Mouse (Mus musculus) bone marrow, adult 2 months (tissue): ENCODE results near the gene Eid2b. TPM values are rescaled to one million over a fixed set of nuclear protein-coding genes. Genes with fewer than 3 reads are reported as not detected.

Experiments
- H3K27ac ChIP-seq: fragments of 200-500 bp; 2 replicates; pipeline ENCODE4 v1.5.1; 2012; ENCODE audit warnings: low read depth, mild to moderate bottlenecking, control low read depth, inconsistent platforms, low read length; ENCODE audit not compliant: control insufficient read depth, poor library complexity, insufficient read depth
- H3K4me1 ChIP-seq: fragments of 200-500 bp; 2 replicates; pipeline ENCODE4 v1.6.1; 2011; ENCODE audit warnings: low read length; ENCODE audit not compliant: control insufficient read depth, insufficient read depth
- H3K4me3 ChIP-seq: fragments of 200-500 bp; replicated peaks from 2 replicates; pipeline ENCODE3; 2011; ENCODE audit warnings: mild to moderate bottlenecking, low read depth, low read length, control low read depth; ENCODE audit not compliant: control insufficient read depth
- CTCF ChIP-seq: fragments of 200-500 bp; IDR thresholded peaks from 2 replicates; pipeline ENCODE4 v1.5.1; 2011; ENCODE audit warnings: low read length, control low read depth; ENCODE audit not compliant: control insufficient read depth, insufficient read depth
- POLR2A ChIP-seq: fragments of 200-500 bp; IDR thresholded peaks from 2 replicates; pipeline ENCODE4 v1.6.1; 2011; ENCODE audit warnings: low read depth, mild to moderate bottlenecking, control low read depth, low read length, borderline replicate concordance; ENCODE audit not compliant: control insufficient read depth
- WGBS: fragments of 180-500 bp; shearing (Covaris S2); methylation state at CpG from one replicate; pipeline ENCODE4 v1.1.7; 2018; 5-methylcytosine and 5-hydroxymethylcytosine counted together
- polyA plus RNA-seq: library from polyadenylated mRNA; stranded (reverse); fragments of >200 nt; gene quantifications from 2 replicates; pipeline ENCODE4 v1.2.4, GENCODE M21; 2011; ENCODE audit warnings: low replicate concordance; ENCODE audit not compliant: missing spikeins, insufficient read depth, insufficient read length

Eid2b gene
- polyA plus RNA-seq, 1 experiment, result 2.3 TPM

- WGBS, result 8% methylated on average over 57 of the region's 57 CpGs
- Histone ChIP-seq H3K4me3 (peak within 1 kb of the TSS; percentile 45), H3K27ac (no peak within 1 kb of the TSS; the same call in 1 of the 2 replicates), H3K4me1 (no peaks in the 10 kb centered on the region; the same call in 1 of the 2 replicates)
- TF ChIP-seq CTCF (no peak), POLR2A (peak; percentile 23; the same call in 1 of the 2 replicates)
Measured at GRCm38 (mm10) chr7:28267129-28268041, 10.2 kb upstream of the Eid2b start, which contains the start of gene Eid2. Eid2 (plus strand) TSS chr7:28267881.

DNA sequence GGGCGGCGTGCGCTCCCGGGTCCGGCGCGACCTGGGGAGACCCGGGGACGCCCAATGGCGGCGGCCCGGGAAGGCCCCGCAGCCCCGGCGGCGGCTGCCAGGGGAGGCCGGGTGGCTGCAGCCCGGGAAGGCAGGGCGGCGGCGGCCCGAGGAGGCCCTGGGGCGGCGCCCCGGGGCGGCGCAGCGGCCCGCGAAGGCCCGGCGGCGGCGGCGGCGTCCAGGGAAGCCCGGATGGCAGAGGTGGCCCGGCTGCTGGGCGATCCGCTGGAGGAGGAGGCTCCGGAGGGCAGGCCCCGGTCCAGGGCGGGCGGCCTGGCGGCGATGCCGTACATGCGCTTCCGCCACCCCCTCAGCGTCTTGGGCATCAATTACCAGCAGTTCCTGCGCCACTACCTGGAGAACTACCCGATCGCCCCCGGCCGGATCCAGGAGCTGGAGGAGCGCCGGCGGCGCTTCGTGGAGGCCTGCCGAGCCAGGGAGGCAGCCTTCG, 9.5 kb upstream of the Eid2b start:
- Histone ChIP-seq H3K27ac (no peak overlapping the region; the same call in 1 of the 2 replicates), H3K4me1 (no peaks in the 10 kb centered on the region; the same call in 1 of the 2 replicates), H3K4me3 (no peak overlapping the region)
- TF ChIP-seq CTCF, result no peak
- no peak for TF ChIP-seq POLR2A
- WGBS, result 2% methylated on average over 62 of the region's 62 CpGs

DNA sequence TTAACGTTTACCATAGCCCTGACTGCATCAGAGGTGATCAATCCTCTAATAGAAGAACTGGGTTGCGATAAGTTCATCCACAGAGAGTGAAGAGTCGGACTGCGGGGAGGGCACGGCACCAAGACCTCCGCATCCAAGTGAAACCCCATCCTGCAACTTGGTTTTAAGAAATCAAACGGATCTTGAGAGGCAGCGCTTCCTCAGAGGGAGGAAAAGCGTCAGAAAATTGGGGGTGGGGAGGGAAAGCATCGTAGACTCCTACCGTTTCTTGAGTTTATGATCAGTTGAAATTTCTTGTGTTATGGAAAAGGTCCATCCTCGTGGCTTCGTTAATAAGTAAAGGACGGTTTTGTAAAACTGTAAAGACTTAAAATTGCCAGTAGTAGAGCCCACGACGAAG, 9.0 kb upstream of the Eid2b start:
- TF ChIP-seq POLR2A, result no peak
- no peak for TF ChIP-seq CTCF
- H3K4me3 ChIP-seq, result no peak overlapping the region
- no peaks in the 10 kb centered on the region; the same call in 1 of the 2 replicates for H3K4me1 ChIP-seq
- 41% methylated on average over 16 of the region's 16 CpGs for WGBS
- H3K27ac ChIP-seq, result no peak overlapping the region; the same call in 1 of the 2 replicates

- Histone ChIP-seq H3K4me1 (no peaks in the 10 kb centered on the region; the same call in 1 of the 2 replicates), H3K27ac (no peak overlapping the region), H3K4me3 (no peak overlapping the region)
- 87% methylated on average over 12 of the region's 12 CpGs for WGBS
- TF ChIP-seq CTCF (0 out of 2 replicates have a peak, but pooled peaks have one; percentile 21), POLR2A (no peak)
Measured at GRCm38 (mm10) chr7:28269355-28269754, 8.2 kb upstream of the Eid2b start.

GRCm38 (mm10) chr7:28271761-28272160, 5.8 kb upstream of the Eid2b start:
- no peak for TF ChIP-seq POLR2A
- Histone ChIP-seq H3K27ac (no peak overlapping the region), H3K4me3 (no peak overlapping the region), H3K4me1 (no peaks in the 10 kb centered on the region; the same call in 1 of the 2 replicates)
- WGBS, result 69% methylated on average over 3 of the region's 3 CpGs

GRCm38 (mm10) chr7:28277237-28277614, 313 bp upstream of the Eid2b start:
- 54% methylated on average over 8 of the region's 8 CpGs for WGBS
- Histone ChIP-seq H3K4me3 (no peak overlapping the region), H3K4me1 (no peaks in the 10 kb centered on the region), H3K27ac (no peak overlapping the region)
- TF ChIP-seq POLR2A, result no peak
- no peak for TF ChIP-seq CTCF

- Histone ChIP-seq H3K27ac (no peak overlapping the region), H3K4me3 (no peak overlapping the region), H3K4me1 (no peaks in the 10 kb centered on the region)
- 90% methylated on average over 7 of the region's 7 CpGs for WGBS
- TF ChIP-seq CTCF, result no peak
Measured at GRCm38 (mm10) chr7:28278279-28278652, 727 bp downstream of the Eid2b start.

- 73% methylated on average over 7 of the region's 7 CpGs for WGBS
- TF ChIP-seq CTCF (no peak), POLR2A (no peak)
- Histone ChIP-seq H3K4me1 (no peaks in the 10 kb centered on the region), H3K4me3 (no peak overlapping the region), H3K27ac (no peak overlapping the region)
Measured at GRCm38 (mm10) chr7:28280630-28281029, 3.1 kb downstream of the Eid2b start.
